Comparison of ENCODE assay signal across 8 mouse cellular contexts in the genomic region with DNA sequence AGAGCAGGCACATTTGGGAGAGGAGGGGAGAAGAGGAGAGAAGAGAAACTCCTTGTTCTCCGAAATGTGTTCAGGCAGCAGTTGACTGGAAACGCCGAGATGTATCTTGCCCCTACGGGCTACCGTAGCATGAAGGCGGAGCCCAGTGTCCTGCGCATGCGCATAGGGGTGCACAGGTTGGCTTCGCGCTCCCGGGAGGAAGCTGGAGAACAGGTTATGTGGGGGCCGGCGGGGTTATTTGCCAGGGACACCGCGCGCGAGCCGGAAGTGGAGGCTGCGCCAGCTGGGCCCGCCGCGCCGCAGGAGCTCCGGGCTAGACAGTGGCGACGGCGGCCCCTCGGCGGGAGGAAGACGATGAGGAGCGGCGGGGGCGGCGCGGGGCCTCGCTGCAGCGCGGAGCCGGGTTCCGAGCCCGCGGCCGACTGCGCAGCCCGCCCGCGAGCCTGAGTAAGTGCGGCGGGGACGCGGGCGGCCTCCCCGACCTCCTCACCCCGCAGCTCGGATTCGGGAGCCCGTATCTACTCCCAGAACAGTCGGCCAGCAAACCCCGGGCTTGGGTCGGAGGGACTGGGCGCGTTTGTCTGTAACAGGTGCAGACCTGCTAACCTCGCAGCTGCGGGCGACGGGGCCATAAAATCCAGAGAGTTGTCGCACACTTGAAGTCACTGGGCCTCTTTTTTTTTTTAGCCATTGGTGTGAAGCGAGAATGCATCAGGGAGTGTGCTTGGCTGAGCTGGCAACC. TPM values are rescaled to one million over a fixed set of nuclear protein-coding genes. Genes with fewer than 3 reads are reported as not detected.
DNase-seq lines count a peak whose midpoint lies in the region; ATAC-seq lines count a peak whose summit lies in the region.

A gene (minus strand): TSS at position 114 of the 742 bp plus-strand sequence.
A gene (plus strand): TSS at position 135 of the 742 bp plus-strand sequence.

- DNase-seq in adipocyte (ENCODE audit: low spot score): peak; percentile 99
- peak; percentile 98 for DNase-seq in embryo, embryonic 10 days (ENCODE audit: low spot score)
- peak; percentile 99 for DNase-seq in gastrocnemius, postnatal 10 days
- peak; percentile 98 for DNase-seq in induced T-regulatory cell, adult 2 months (ENCODE audit: low read depth)
- DNase-seq in left cerebral cortex, adult 9 months (ENCODE audit: low spot score in 2 of 2): peak; percentile 92 to 98
- peak; percentile 99 for DNase-seq in right cerebral cortex, postnatal 14 days
- peak; percentile 99 for DNase-seq in urinary bladder, postnatal 36 days (ENCODE audit: low spot score in 2 of 2)

- ATAC-seq in megakaryocyte progenitor cell, adult 5-6 weeks (replicated peaks; ENCODE audit: poor library complexity): peak; percentile 79

RNA-seq across cellular contexts. Expression of the first gene that starts in this region (rescaled TPM):
- 1 to 10 TPM; 3.3 to 4.6 TPM for total RNA-seq in gastrocnemius, postnatal 10 days (2021)
- total RNA-seq in megakaryocyte progenitor cell, adult 5-6 weeks (2015): 1.7 and 1.9 TPM in 2 replicates
- total RNA-seq in megakaryocyte progenitor cell, adult 5-6 weeks (2017): 0.71 and 2.2 TPM in 2 replicates

RNA-seq across cellular contexts. Expression of the second gene that starts in this region (rescaled TPM):
- total RNA-seq in gastrocnemius, postnatal 10 days (2021): 10 to 100 TPM; 12.5 to 13.5 TPM
- total RNA-seq in megakaryocyte progenitor cell, adult 5-6 weeks (2015): 12.4 and 12.9 TPM in 2 replicates
- total RNA-seq in megakaryocyte progenitor cell, adult 5-6 weeks (2017): 13.2 and 15.5 TPM in 2 replicates

Comparison
In these comparisons a context has a peak if more than half of its experiments do, and no peak if none do; other contexts are left out.
1. Peak in every context shown above with its lines: DNase-seq and ATAC-seq.